Mouse (Mus musculus) midbrain, embryonic 16.5 days (tissue): ENCODE measurements around the gene Lrp1. TPM values are rescaled to one million over a fixed set of nuclear protein-coding genes. Genes with fewer than 3 reads are reported as not detected.

Source experiments
- ATAC-seq: fragments of 200-750 bp; cut with Nextera tagmentation; 2 replicates; pipeline ENCODE4 v1.8.0; 2017; ENCODE audit warnings: moderate TSS enrichment
- H3K27ac ChIP-seq: fragments of 300-500 bp; sonication (generic); 2 replicates; pipeline ENCODE4 v1.5.1; 2014; ENCODE audit warnings: mild to moderate bottlenecking, low read length, mixed read lengths
- H3K27me3 ChIP-seq: fragments of 300-500 bp; sonication (generic); 2 replicates; pipeline ENCODE4 v1.6.1; 2014; ENCODE audit warnings: low read depth, low read length, mixed read lengths; ENCODE audit not compliant: control insufficient read depth, insufficient read depth
- H3K36me3 ChIP-seq: fragments of 300-500 bp; sonication (generic); 2 replicates; pipeline ENCODE4 v1.6.1; 2014; ENCODE audit warnings: mild to moderate bottlenecking, low read length, moderate library complexity, mixed read lengths; ENCODE audit not compliant: control insufficient read depth, insufficient read depth
- H3K4me1 ChIP-seq: fragments of 300-500 bp; sonication (generic); 2 replicates; pipeline ENCODE4 v1.6.1; 2014; ENCODE audit warnings: mild to moderate bottlenecking, low read length, mixed read lengths; ENCODE audit not compliant: control insufficient read depth, insufficient read depth
- H3K4me2 ChIP-seq: fragments of 300-500 bp; sonication (generic); 2 replicates; pipeline ENCODE4 v1.6.1; 2014; ENCODE audit warnings: mild to moderate bottlenecking, low read length, mixed read lengths
- H3K4me3 ChIP-seq: fragments of 300-500 bp; sonication (generic); 2 replicates; pipeline ENCODE4 v1.5.1; 2014; ENCODE audit warnings: low read depth, mild to moderate bottlenecking, low read length, moderate library complexity, mixed read lengths
- H3K9ac ChIP-seq: fragments of 300-500 bp; sonication (generic); 2 replicates; pipeline ENCODE4 v1.6.1; 2014; ENCODE audit warnings: low read depth, low read length, mixed read lengths
- H3K9me3 ChIP-seq: fragments of 300-500 bp; sonication (generic); replicated peaks from 2 replicates; pipeline ENCODE4 v1.6.1; 2014; ENCODE audit warnings: mild to moderate bottlenecking, low read length, mixed read lengths; ENCODE audit not compliant: control insufficient read depth, poor library complexity, severe bottlenecking
- WGBS: fragments of 180-500 bp; shearing (Covaris S2); extraction: QIAGEN DNeasy Blood & Tissue Kit; methylation state at CpG from one replicate; pipeline ENCODE4 v1.1.7; 2014; 5-methylcytosine and 5-hydroxymethylcytosine counted together
- polyA plus RNA-seq: library from polyadenylated mRNA; unstranded; fragments of >200 nt; fragmentation: Nextera tagmentation; extraction: Ambion mirVana; gene quantifications from 2 replicates; pipeline ENCODE4 v1.2.1, GENCODE M21; 2015

Lrp1 gene
- polyA plus RNA-seq, 1 experiment from 2014 or later: 110 TPM

- H3K4me1 ChIP-seq: no peaks in the 10 kb centered on the region
- no peak overlapping the region for H3K4me2 ChIP-seq
- H3K9me3 ChIP-seq: no peaks in the 10 kb centered on the region
- no peak overlapping the region for H3K4me3 ChIP-seq
- WGBS: 61% methylated on average over 13 of the region's 13 CpGs
- H3K27me3 ChIP-seq: no peaks in the 10 kb centered on the region
- no peak overlapping the region for H3K9ac ChIP-seq
- H3K36me3 ChIP-seq: peaks cover 65% of the 10 kb centered on the region
- no peak for ATAC-seq
- H3K27ac ChIP-seq: no peak overlapping the region
Measured at GRCm38 (mm10) chr10:127564301-127564700, 56.6 kb downstream of the Lrp1 start.

GRCm38 (mm10) chr10:127563840-127564239 is 57.1 kb downstream of the Lrp1 start:
- peaks cover 65% of the 10 kb centered on the region for H3K36me3 ChIP-seq
- no peaks in the 10 kb centered on the region for H3K9me3 ChIP-seq
- H3K27ac ChIP-seq: no peak overlapping the region
- H3K4me3 ChIP-seq: no peak overlapping the region
- H3K4me1 ChIP-seq: no peaks in the 10 kb centered on the region
- no peak overlapping the region for H3K4me2 ChIP-seq
- no peak overlapping the region for H3K9ac ChIP-seq
- 87% methylated on average over 8 of the region's 8 CpGs for WGBS
- no peaks in the 10 kb centered on the region for H3K27me3 ChIP-seq
- no peak; the same call in 1 of the 2 replicates for ATAC-seq

- Histone ChIP-seq H3K4me1 (no peaks in the 10 kb centered on the region), H3K9me3 (no peaks in the 10 kb centered on the region), H3K27ac (no peak overlapping the region), H3K36me3 (peaks cover 75% of the 10 kb centered on the region), H3K4me2 (no peak overlapping the region), H3K27me3 (no peaks in the 10 kb centered on the region), H3K9ac (no peak overlapping the region), H3K4me3 (no peak overlapping the region)
- no peak for ATAC-seq
Measured at GRCm38 (mm10) chr10:127561145-127561544, 59.8 kb downstream of the Lrp1 start.

GRCm38 (mm10) chr10:127557397-127557796 is 63.6 kb downstream of the Lrp1 start:
- no peaks in the 10 kb centered on the region for H3K4me1 ChIP-seq
- no peak overlapping the region for H3K9ac ChIP-seq
- H3K4me3 ChIP-seq: no peak overlapping the region
- peaks cover 89% of the 10 kb centered on the region for H3K36me3 ChIP-seq
- H3K27ac ChIP-seq: no peak overlapping the region
- no peak for ATAC-seq
- H3K4me2 ChIP-seq: no peak overlapping the region
- no peaks in the 10 kb centered on the region for H3K27me3 ChIP-seq
- 87% methylated on average over 13 of the region's 13 CpGs for WGBS
- H3K9me3 ChIP-seq: no peaks in the 10 kb centered on the region

- 57% methylated on average over 18 of the region's 18 CpGs for WGBS
- Histone ChIP-seq H3K27me3 (no peaks in the 10 kb centered on the region), H3K27ac (no peak overlapping the region; the same call in 1 of the 2 replicates), H3K4me1 (no peaks in the 10 kb centered on the region), H3K9me3 (no peaks in the 10 kb centered on the region), H3K36me3 (peaks cover 88% of the 10 kb centered on the region), H3K9ac (no peak overlapping the region), H3K4me3 (no peak overlapping the region), H3K4me2 (no peak overlapping the region)
- no peak for ATAC-seq
Measured at GRCm38 (mm10) chr10:127555703-127556102, 65.2 kb downstream of the Lrp1 start.

- 91% methylated on average over 17 of the region's 17 CpGs for WGBS
- no peak for ATAC-seq
- no peak overlapping the region for H3K9ac ChIP-seq
- no peaks in the 10 kb centered on the region for H3K9me3 ChIP-seq
- no peaks in the 10 kb centered on the region for H3K27me3 ChIP-seq
- H3K4me3 ChIP-seq: no peak overlapping the region
- peaks cover 83% of the 10 kb centered on the region for H3K36me3 ChIP-seq
- H3K4me1 ChIP-seq: no peaks in the 10 kb centered on the region
- H3K27ac ChIP-seq: no peak overlapping the region
- no peak overlapping the region for H3K4me2 ChIP-seq
Measured at GRCm38 (mm10) chr10:127549892-127550291, 71.1 kb downstream of the Lrp1 start.

- no peaks in the 10 kb centered on the region for H3K9me3 ChIP-seq
- H3K27me3 ChIP-seq: no peaks in the 10 kb centered on the region
- ATAC-seq: no peak
- H3K4me1 ChIP-seq: no peaks in the 10 kb centered on the region
- H3K9ac ChIP-seq: no peak overlapping the region
- 96% methylated on average over 15 of the region's 15 CpGs for WGBS
- peaks cover 78% of the 10 kb centered on the region for H3K36me3 ChIP-seq
- H3K4me2 ChIP-seq: no peak overlapping the region
- H3K4me3 ChIP-seq: no peak overlapping the region
- no peak overlapping the region for H3K27ac ChIP-seq
Measured at GRCm38 (mm10) chr10:127548236-127548635, 72.7 kb downstream of the Lrp1 start.

- 93% methylated on average over 7 of the region's 7 CpGs for WGBS
- Histone ChIP-seq H3K4me1 (no peaks in the 10 kb centered on the region), H3K4me3 (no peak overlapping the region), H3K27ac (no peak overlapping the region), H3K4me2 (no peak overlapping the region), H3K9ac (no peak overlapping the region), H3K27me3 (no peaks in the 10 kb centered on the region), H3K36me3 (peaks cover 73% of the 10 kb centered on the region), H3K9me3 (no peaks in the 10 kb centered on the region)
- no peak for ATAC-seq
Measured at GRCm38 (mm10) chr10:127546505-127546904, 74.4 kb downstream of the Lrp1 start.

GRCm38 (mm10) chr10:127544375-127544774 is 76.6 kb downstream of the Lrp1 start:
- H3K4me3 ChIP-seq: no peak overlapping the region
- no peak overlapping the region for H3K9ac ChIP-seq
- WGBS: 94% methylated on average over 20 of the region's 20 CpGs
- no peaks in the 10 kb centered on the region for H3K9me3 ChIP-seq
- no peak for ATAC-seq
- peaks cover 76% of the 10 kb centered on the region for H3K36me3 ChIP-seq
- no peaks in the 10 kb centered on the region for H3K27me3 ChIP-seq
- no peak overlapping the region for H3K4me2 ChIP-seq
- H3K27ac ChIP-seq: no peak overlapping the region
- H3K4me1 ChIP-seq: no peaks in the 10 kb centered on the region

GRCm38 (mm10) chr10:127543916-127544315 is 77.0 kb downstream of the Lrp1 start:
- no peaks in the 10 kb centered on the region for H3K4me1 ChIP-seq
- no peak overlapping the region for H3K27ac ChIP-seq
- H3K27me3 ChIP-seq: no peaks in the 10 kb centered on the region
- 82% methylated on average over 3 of the region's 3 CpGs for WGBS
- peaks cover 76% of the 10 kb centered on the region for H3K36me3 ChIP-seq
- no peaks in the 10 kb centered on the region for H3K9me3 ChIP-seq
- no peak overlapping the region for H3K9ac ChIP-seq
- ATAC-seq: no peak
- no peak overlapping the region for H3K4me2 ChIP-seq
- no peak overlapping the region for H3K4me3 ChIP-seq
